Mouse (Mus musculus): ENCODE data around the gene Emc1. TPM values are rescaled to one million over a fixed set of nuclear protein-coding genes. Genes with fewer than 3 reads are reported as not detected.
A peak's percentile ranks its signal among the peaks of the same experiment; 100 is the strongest.
"Not testable (repeated sequence)": the region's sequence is repeated elsewhere in the genome, so short reads cannot be mapped to it uniquely, and the experiment has no call there.

The Emc1 gene
- polyA plus RNA-seq, 1 experiment: 28.6 TPM

- Histone ChIP-seq H3K27ac (ENCODE audit: insufficient read depth, low read depth, low read length) (peak overlapping the region; percentile 39), H3K4me1 (ENCODE audit: control insufficient read depth, insufficient read depth, low read length) (peaks cover 15% of the 10 kb centered on the region), H3K4me3 (ENCODE audit: insufficient read depth, low read length) (peak overlapping the region; percentile 76)
- TF ChIP-seq CTCF (IDR thresholded peaks at IDR 0.05; ENCODE audit: low read depth, low read length): no peak
Measured at GRCm38 (mm10) chr4:139380775-139381451, 28.5 kb downstream of the Emc1 start.

GRCm38 (mm10) chr4:139381452-139381845 lies 29.1 kb downstream of the Emc1 start:
- peaks cover 15% of the 10 kb centered on the region for H3K4me1 ChIP-seq (ENCODE audit: control insufficient read depth, insufficient read depth, low read length)
- peak overlapping the region; percentile 37; the same call in 1 of the 2 replicates for H3K27ac ChIP-seq (ENCODE audit: insufficient read depth, low read depth, low read length)
- TF ChIP-seq POLR2A (IDR thresholded peaks at IDR 0.05; ENCODE audit: borderline replicate concordance, low read depth, low read length): no peak
- TF ChIP-seq CTCF (IDR thresholded peaks at IDR 0.05; ENCODE audit: low read depth, low read length): no peak
- peak overlapping the region; percentile 76 for H3K4me3 ChIP-seq (ENCODE audit: insufficient read depth, low read length)

GRCm38 (mm10) chr4:139382231-139382630 lies 29.8 kb downstream of the Emc1 start:
- TF ChIP-seq POLR2A (IDR thresholded peaks at IDR 0.05; ENCODE audit: borderline replicate concordance, low read depth, low read length): no peak
- no peak for TF ChIP-seq CTCF (IDR thresholded peaks at IDR 0.05; ENCODE audit: low read depth, low read length)
- H3K4me3 ChIP-seq (ENCODE audit: insufficient read depth, low read length): peak overlapping the region; percentile 43
- peaks cover 15% of the 10 kb centered on the region for H3K4me1 ChIP-seq (ENCODE audit: control insufficient read depth, insufficient read depth, low read length)
- 0 out of 2 replicates have a peak overlapping the region, but pooled peaks have one; percentile 16 for H3K27ac ChIP-seq (ENCODE audit: insufficient read depth, low read depth, low read length)

GRCm38 (mm10) chr4:139385841-139386240 lies 33.5 kb downstream of the Emc1 start:
- not testable (repeated sequence) for H3K4me3 ChIP-seq (ENCODE audit: insufficient read depth, low read length); H3K27ac ChIP-seq (ENCODE audit: insufficient read depth, low read depth, low read length)
- peaks cover 15% of the 10 kb centered on the region for H3K4me1 ChIP-seq (ENCODE audit: control insufficient read depth, insufficient read depth, low read length)

- peaks cover 15% of the 10 kb centered on the region for H3K4me1 ChIP-seq (ENCODE audit: control insufficient read depth, insufficient read depth, low read length)
- no peak overlapping the region for H3K27ac ChIP-seq (ENCODE audit: insufficient read depth, low read depth, low read length)
- no peak overlapping the region for H3K4me3 ChIP-seq (ENCODE audit: insufficient read depth, low read length)
- no peak for TF ChIP-seq CTCF (IDR thresholded peaks at IDR 0.05; ENCODE audit: low read depth, low read length)
- no peak for TF ChIP-seq POLR2A (IDR thresholded peaks at IDR 0.05; ENCODE audit: borderline replicate concordance, low read depth, low read length)
Measured at GRCm38 (mm10) chr4:139386869-139387319, 34.5 kb downstream of the Emc1 start.

GRCm38 (mm10) chr4:139389557-139389956 lies 37.2 kb downstream of the Emc1 start:
- Histone ChIP-seq H3K4me3 (ENCODE audit: insufficient read depth, low read length) (no peak overlapping the region), H3K4me1 (ENCODE audit: control insufficient read depth, insufficient read depth, low read length) (peaks cover 4% of the 10 kb centered on the region), H3K27ac (ENCODE audit: insufficient read depth, low read depth, low read length) (no peak overlapping the region)
- no peak for TF ChIP-seq CTCF (IDR thresholded peaks at IDR 0.05; ENCODE audit: low read depth, low read length)
- TF ChIP-seq POLR2A (IDR thresholded peaks at IDR 0.05; ENCODE audit: borderline replicate concordance, low read depth, low read length): no peak

- TF ChIP-seq POLR2A (IDR thresholded peaks at IDR 0.05; ENCODE audit: borderline replicate concordance, low read depth, low read length) (no peak), CTCF (IDR thresholded peaks at IDR 0.05; ENCODE audit: low read depth, low read length) (no peak)
- H3K4me1 ChIP-seq (ENCODE audit: control insufficient read depth, insufficient read depth, low read length): no peaks in the 10 kb centered on the region
- H3K27ac ChIP-seq (ENCODE audit: insufficient read depth, low read depth, low read length): no peak overlapping the region
- no peak overlapping the region for H3K4me3 ChIP-seq (ENCODE audit: insufficient read depth, low read length)
Measured at GRCm38 (mm10) chr4:139395431-139395830, 43.0 kb downstream of the Emc1 start.

GRCm38 (mm10) chr4:139400487-139400886 lies 48.1 kb downstream of the Emc1 start:
- H3K4me1 ChIP-seq (ENCODE audit: control insufficient read depth, insufficient read depth, low read length): no peaks in the 10 kb centered on the region
- no peak overlapping the region for H3K27ac ChIP-seq (ENCODE audit: insufficient read depth, low read depth, low read length)
- no peak for TF ChIP-seq CTCF (IDR thresholded peaks at IDR 0.05; ENCODE audit: low read depth, low read length)
- TF ChIP-seq POLR2A (IDR thresholded peaks at IDR 0.05; ENCODE audit: borderline replicate concordance, low read depth, low read length): no peak
- no peak overlapping the region for H3K4me3 ChIP-seq (ENCODE audit: insufficient read depth, low read length)

- H3K27ac ChIP-seq (ENCODE audit: insufficient read depth, low read depth, low read length): no peak overlapping the region
- TF ChIP-seq POLR2A (IDR thresholded peaks at IDR 0.05; ENCODE audit: borderline replicate concordance, low read depth, low read length) (no peak), CTCF (IDR thresholded peaks at IDR 0.05; ENCODE audit: low read depth, low read length) (no peak)
- no peak overlapping the region for H3K4me3 ChIP-seq (ENCODE audit: insufficient read depth, low read length)
- H3K4me1 ChIP-seq (ENCODE audit: control insufficient read depth, insufficient read depth, low read length): no peaks in the 10 kb centered on the region
Measured at GRCm38 (mm10) chr4:139403214-139403613, 50.8 kb downstream of the Emc1 start.

GRCm38 (mm10) chr4:139411351-139411750 lies 59.0 kb downstream of the Emc1 start:
- Histone ChIP-seq H3K4me3 (ENCODE audit: insufficient read depth, low read length) (no peak overlapping the region), H3K4me1 (ENCODE audit: control insufficient read depth, insufficient read depth, low read length) (no peaks in the 10 kb centered on the region)
- TF ChIP-seq POLR2A (IDR thresholded peaks at IDR 0.05; ENCODE audit: borderline replicate concordance, low read depth, low read length): no peak
- no peak for TF ChIP-seq CTCF (IDR thresholded peaks at IDR 0.05; ENCODE audit: low read depth, low read length)

More at GRCm38 (mm10) chr4:139411351-139411750, 59.0 kb downstream of the Emc1 start:
- no peak overlapping the region for H3K27ac ChIP-seq (ENCODE audit: insufficient read depth, low read depth, low read length)

All from bone marrow macrophage, adult 2 months (primary cell).